Mouse (Mus musculus) kidney, embryonic 14.5 days (tissue): Measurements from ENCODE around the gene Hoxa13. TPM values are rescaled to one million over a fixed set of nuclear protein-coding genes. Genes with fewer than 3 reads are reported as not detected.

Experiments used
- ATAC-seq: fragments of 200-750 bp; cut with Nextera tagmentation; 2 replicates; pipeline ENCODE4 v1.8.0; 2017; ENCODE audit warnings: moderate number of reproducible peaks, mild to moderate bottlenecking, moderate TSS enrichment, moderate library complexity; ENCODE audit not compliant: low FRiP score, low TSS enrichment
- H3K27ac ChIP-seq: fragments of 300-500 bp; sonication (generic); 2 replicates; pipeline ENCODE4 v1.5.1; 2014; ENCODE audit warnings: low read depth, mild to moderate bottlenecking, low read length, moderate library complexity, mixed read lengths
- H3K27me3 ChIP-seq: fragments of 300-500 bp; sonication (generic); 2 replicates; pipeline ENCODE4 v1.6.1; 2014; ENCODE audit warnings: mild to moderate bottlenecking, low read length; ENCODE audit not compliant: control insufficient read depth, insufficient read depth
- H3K36me3 ChIP-seq: fragments of 300-500 bp; sonication (generic); 2 replicates; pipeline ENCODE4 v1.6.1; 2014; ENCODE audit warnings: low read length, mixed read lengths; ENCODE audit not compliant: control insufficient read depth, insufficient read depth
- H3K4me1 ChIP-seq: fragments of 300-500 bp; sonication (generic); 2 replicates; pipeline ENCODE4 v1.6.1; 2014; ENCODE audit warnings: low read length, mixed read lengths; ENCODE audit not compliant: control insufficient read depth, insufficient read depth
- H3K4me2 ChIP-seq: fragments of 300-500 bp; sonication (generic); replicated peaks from 2 replicates; pipeline ENCODE4 v1.6.1; 2014; ENCODE audit warnings: low read depth, mild to moderate bottlenecking, low read length
- H3K4me3 ChIP-seq: fragments of 300-500 bp; sonication (generic); 2 replicates; pipeline ENCODE4 v1.5.1; 2014; ENCODE audit warnings: mild to moderate bottlenecking, low read length
- H3K9ac ChIP-seq: fragments of 300-500 bp; sonication (generic); 2 replicates; pipeline ENCODE4 v1.6.1; 2014; ENCODE audit warnings: low read depth, mild to moderate bottlenecking, low read length, moderate library complexity
- H3K9me3 ChIP-seq: fragments of 300-500 bp; sonication (generic); 2 replicates; pipeline ENCODE4 v1.6.1; 2016; ENCODE audit warnings: low read length; ENCODE audit not compliant: control insufficient read depth
- WGBS: fragments of 180-500 bp; shearing (Covaris S2); extraction: QIAGEN DNeasy Blood & Tissue Kit; methylation state at CpG from one replicate; pipeline ENCODE4 v1.1.7; 2014; 5-methylcytosine and 5-hydroxymethylcytosine counted together
- polyA plus RNA-seq: library from polyadenylated mRNA; unstranded; fragments of >200 nt; fragmentation: Nextera tagmentation; extraction: Ambion mirVana; gene quantifications from 2 replicates; pipeline ENCODE4 v1.2.1, GENCODE M21; 2014

Gene Hoxa13
- polyA plus RNA-seq, 1 experiment from 2014 or later: not detected

DNA sequence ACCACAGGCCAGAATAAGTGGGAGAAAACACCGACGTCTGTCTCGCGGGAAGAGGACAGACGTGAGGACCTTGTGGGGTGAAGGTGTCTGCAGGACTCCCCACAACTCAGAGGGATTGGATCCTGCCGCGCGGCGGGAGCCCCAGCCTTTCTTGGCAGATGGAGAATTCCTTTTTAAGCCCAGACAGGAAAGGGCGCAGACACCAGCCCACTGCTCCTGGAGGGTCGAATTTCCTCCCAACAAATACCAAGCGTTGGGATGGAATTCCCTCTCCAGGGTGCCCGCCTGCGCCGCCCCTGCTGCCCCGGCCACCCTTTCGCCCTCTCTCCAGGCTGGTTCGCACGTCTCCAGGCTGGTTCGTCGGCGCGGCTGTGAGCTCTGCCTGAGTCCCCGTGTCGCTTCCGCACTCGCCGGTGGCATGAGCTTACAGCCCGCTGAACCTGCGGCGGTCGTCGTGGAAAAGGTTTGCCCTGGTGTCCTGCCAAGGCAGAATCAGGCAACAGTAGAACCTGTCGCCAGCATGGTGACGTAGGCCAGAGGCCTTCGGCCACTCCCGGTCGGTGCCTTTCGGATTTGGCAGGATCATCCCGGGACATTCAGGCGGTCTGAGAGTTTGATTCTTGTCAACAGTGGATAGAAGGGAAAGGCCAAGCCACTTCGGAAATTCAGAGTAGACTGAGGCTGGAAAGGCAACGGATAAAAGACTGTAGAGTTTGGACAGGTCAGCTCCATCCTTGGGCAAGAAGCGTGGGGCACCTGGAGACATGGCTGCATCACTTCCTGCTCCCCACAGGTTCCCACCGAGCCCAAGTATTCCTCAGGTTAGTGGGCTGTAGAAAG lies 30.6 kb upstream of the Hoxa13 start:
- 2% methylated on average over 45 of the region's 45 CpGs for WGBS
- no peaks in the 10 kb centered on the region for H3K9me3 ChIP-seq
- H3K27ac ChIP-seq: no peak overlapping the region
- H3K4me3 ChIP-seq: peak overlapping the region; percentile 29
- no peak overlapping the region for H3K9ac ChIP-seq
- H3K4me2 ChIP-seq: peak overlapping the region; percentile 55
- no peaks in the 10 kb centered on the region for H3K36me3 ChIP-seq
- 0 out of 2 replicates have a peak, but pooled peaks cover 4% of the 10 kb centered on the region for H3K4me1 ChIP-seq
- peaks cover 38% of the 10 kb centered on the region for H3K27me3 ChIP-seq
- ATAC-seq: peak; percentile 55; the same call in 1 of the 2 replicates

DNA sequence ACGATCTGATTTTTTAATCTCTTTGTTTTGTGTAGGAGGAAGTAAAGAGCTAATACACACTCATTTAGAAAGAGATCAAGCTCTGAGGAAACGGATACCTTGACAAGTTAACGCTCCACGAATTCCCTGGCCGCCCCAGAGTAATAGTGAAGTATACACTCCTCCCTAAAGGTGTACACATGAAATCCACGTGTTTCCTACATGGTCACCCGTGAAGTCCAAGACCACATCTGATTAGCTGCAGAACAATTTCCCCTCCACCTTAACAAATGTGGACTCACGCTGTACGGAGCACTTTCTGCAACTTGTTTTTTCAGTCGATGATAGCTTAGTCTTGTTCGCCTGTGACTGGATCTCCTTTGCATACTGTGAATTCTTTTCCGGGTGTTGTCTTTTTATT lies 29.5 kb upstream of the Hoxa13 start:
- Histone ChIP-seq H3K27ac (no peak overlapping the region), H3K4me2 (no peak overlapping the region), H3K36me3 (no peaks in the 10 kb centered on the region), H3K4me3 (no peak overlapping the region), H3K9me3 (no peaks in the 10 kb centered on the region), H3K27me3 (peaks cover 38% of the 10 kb centered on the region), H3K9ac (no peak overlapping the region), H3K4me1 (0 out of 2 replicates have a peak, but pooled peaks cover 4% of the 10 kb centered on the region)
- ATAC-seq: no peak
- 8% methylated on average over 12 of the region's 12 CpGs for WGBS

DNA sequence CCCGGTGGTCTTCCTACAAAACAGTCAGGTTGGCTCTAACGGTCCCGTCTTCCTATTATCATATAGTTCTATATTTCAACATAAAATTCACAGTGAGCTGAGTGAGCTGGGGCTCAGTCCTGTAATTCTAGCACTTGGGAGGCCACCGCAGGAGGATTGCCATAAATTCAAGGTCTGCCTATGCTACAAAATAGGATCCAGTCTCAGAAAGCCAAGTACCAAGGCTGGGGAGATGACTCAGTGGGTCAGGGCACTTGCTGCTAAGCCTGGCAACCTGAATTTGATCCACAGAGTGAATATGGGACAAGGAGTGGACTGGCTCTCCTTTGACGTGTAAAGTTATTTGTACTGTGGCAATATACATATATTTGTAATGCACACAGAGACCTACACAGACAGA lies 23.2 kb upstream of the Hoxa13 start:
- Histone ChIP-seq H3K4me2 (no peak overlapping the region), H3K27me3 (0 out of 2 replicates have a peak, but pooled peaks cover 5% of the 10 kb centered on the region), H3K4me1 (no peaks in the 10 kb centered on the region), H3K4me3 (no peak overlapping the region), H3K27ac (no peak overlapping the region), H3K9ac (no peak overlapping the region), H3K9me3 (no peaks in the 10 kb centered on the region), H3K36me3 (no peaks in the 10 kb centered on the region)
- 69% methylated on average over 5 of the region's 5 CpGs for WGBS
- no peak for ATAC-seq

DNA sequence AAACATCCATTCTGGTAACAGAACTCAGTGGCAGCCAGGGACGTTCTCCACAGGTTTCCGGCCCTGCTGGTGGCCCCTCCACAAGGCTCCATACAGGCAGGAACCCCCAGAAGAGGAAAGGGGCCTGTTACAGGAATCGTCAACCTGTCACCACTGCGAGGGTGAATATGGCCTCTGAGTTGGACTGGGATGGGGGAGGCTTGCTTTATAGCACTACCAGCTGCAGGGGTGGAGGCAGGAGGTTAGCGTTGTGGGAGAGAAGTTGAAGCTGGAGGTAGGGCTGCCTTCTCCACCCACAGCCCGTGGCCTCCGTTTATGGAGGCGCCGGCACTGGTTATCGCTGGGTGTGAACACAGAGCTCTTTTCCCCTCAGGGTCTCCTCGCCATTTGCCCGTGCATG lies 20.4 kb upstream of the Hoxa13 start:
- Histone ChIP-seq H3K27ac (no peak overlapping the region), H3K36me3 (no peaks in the 10 kb centered on the region), H3K4me2 (no peak overlapping the region), H3K4me1 (no peaks in the 10 kb centered on the region), H3K4me3 (no peak overlapping the region), H3K9me3 (no peaks in the 10 kb centered on the region), H3K27me3 (peaks cover 19% of the 10 kb centered on the region), H3K9ac (no peak overlapping the region)
- no peak for ATAC-seq
- WGBS: 19% methylated on average over 12 of the region's 12 CpGs

DNA sequence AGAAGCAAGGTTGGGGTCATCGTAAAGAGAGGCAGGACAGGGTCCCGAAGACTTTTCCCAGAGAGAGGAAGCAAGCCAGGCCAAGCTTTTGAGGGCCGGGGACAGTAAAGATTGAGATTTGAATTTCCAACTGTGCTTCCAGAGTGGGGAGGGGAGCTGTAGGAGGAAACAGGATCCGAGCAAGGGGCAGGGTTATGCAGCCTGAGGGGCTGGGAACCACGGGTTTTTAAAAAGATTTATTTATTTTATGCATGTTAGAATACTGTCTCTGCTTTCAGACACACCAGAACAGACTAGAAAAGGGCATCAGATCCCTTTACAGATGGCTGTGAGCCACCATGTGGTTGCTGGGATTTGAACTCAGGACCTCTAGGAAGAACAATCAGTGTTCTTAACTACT lies 16.2 kb upstream of the Hoxa13 start:
- no peak overlapping the region for H3K27ac ChIP-seq
- no peak for ATAC-seq
- WGBS: 6% methylated on average over 5 of the region's 5 CpGs
- H3K27me3 ChIP-seq: peaks cover 50% of the 10 kb centered on the region
- no peaks in the 10 kb centered on the region for H3K36me3 ChIP-seq
- H3K4me1 ChIP-seq: no peaks in the 10 kb centered on the region
- H3K4me2 ChIP-seq: no peak overlapping the region
- H3K9ac ChIP-seq: no peak overlapping the region
- H3K9me3 ChIP-seq: no peaks in the 10 kb centered on the region
- H3K4me3 ChIP-seq: no peak overlapping the region

DNA sequence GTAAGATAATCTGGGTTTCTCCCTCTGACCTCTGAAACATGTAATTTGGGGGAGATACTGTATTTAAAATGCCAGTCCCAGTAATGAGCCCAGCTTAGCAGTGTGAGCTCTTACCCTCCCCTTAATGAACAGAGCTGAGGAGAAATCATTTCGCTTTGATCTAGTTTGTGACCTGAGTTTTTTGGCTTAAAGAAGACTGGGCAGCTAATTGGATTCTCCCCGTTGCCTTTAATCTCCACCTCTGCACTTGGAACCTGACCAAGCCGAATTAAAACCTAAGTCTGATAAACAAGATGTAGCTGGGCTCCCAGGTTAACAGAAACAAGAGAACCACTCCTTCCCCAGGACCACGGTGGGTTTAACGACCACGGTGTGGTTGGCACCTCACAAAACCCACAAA lies 15.7 kb upstream of the Hoxa13 start:
- no peak for ATAC-seq
- 2% methylated on average over 6 of the region's 6 CpGs for WGBS
- Histone ChIP-seq H3K4me1 (no peaks in the 10 kb centered on the region), H3K27ac (no peak overlapping the region), H3K4me2 (no peak overlapping the region), H3K27me3 (peaks cover 55% of the 10 kb centered on the region), H3K9ac (no peak overlapping the region), H3K4me3 (no peak overlapping the region), H3K36me3 (no peaks in the 10 kb centered on the region), H3K9me3 (no peaks in the 10 kb centered on the region)

DNA sequence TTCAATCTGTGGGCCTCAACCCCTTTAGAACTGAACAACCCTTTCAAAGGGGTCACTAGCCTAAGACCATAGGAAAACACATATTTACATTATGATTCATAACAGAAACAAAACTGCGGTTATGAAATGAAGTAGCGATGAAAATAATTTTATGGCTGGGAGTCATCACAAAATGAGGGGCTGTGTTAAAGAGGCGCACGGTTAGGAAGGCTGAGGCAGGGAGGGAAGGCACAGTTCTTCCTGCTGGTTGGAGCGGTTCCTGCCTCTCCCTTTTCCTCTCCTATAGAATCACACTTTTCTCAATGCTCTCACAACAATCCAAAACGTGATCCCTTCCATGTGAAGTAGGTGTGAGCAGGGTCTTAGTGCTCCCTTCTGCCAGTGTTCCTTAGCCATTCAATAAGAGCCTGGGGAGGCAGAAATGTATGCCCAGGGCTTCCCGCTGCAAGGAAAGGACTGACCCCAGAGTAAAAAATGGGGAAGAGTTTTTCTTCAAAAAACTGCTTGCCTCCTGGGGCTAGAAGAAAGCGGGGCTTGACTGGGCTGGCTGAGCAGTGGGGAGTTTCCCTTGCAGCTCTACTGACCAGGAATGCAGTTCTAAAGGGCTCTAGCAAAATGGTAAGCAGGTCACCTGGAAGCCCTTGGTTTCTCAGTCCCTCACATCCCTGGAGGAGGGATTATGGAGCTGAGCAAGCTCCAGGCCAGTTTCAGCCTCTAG lies 15.0 kb upstream of the Hoxa13 start:
- no peak overlapping the region for H3K4me3 ChIP-seq
- no peak overlapping the region for H3K27ac ChIP-seq
- ATAC-seq: no peak
- H3K9me3 ChIP-seq: no peaks in the 10 kb centered on the region
- H3K9ac ChIP-seq: no peak overlapping the region
- no peaks in the 10 kb centered on the region for H3K36me3 ChIP-seq
- no peaks in the 10 kb centered on the region for H3K4me1 ChIP-seq
- 9% methylated on average over 8 of the region's 8 CpGs for WGBS
- H3K27me3 ChIP-seq: peaks cover 62% of the 10 kb centered on the region
- no peak overlapping the region for H3K4me2 ChIP-seq

DNA sequence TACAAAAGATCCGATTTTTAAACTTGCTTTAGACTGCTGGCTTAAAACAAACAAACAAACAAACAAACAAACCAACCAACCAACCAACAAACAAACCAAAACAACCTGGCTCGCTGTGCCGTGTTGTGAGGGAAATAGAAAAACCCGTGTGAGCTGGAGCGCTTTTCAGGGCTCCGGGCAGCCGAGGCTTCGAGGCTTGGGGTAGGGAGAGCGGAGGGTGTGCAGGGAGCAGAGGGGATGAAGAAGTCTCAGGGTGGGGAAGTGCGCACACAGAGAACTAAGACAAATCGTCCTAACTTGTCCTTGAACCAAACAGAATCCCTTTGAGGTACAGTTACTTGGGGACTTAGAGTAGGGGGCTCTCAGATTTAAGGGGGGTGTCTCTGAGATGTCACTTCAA lies 13.9 kb upstream of the Hoxa13 start:
- no peak overlapping the region for H3K27ac ChIP-seq
- WGBS: 4% methylated on average over 11 of the region's 11 CpGs
- H3K4me1 ChIP-seq: no peaks in the 10 kb centered on the region

More for the DNA sequence above, 13.9 kb upstream of the Hoxa13 start:
- ATAC-seq: no peak
- H3K4me3 ChIP-seq: no peak overlapping the region
- no peaks in the 10 kb centered on the region for H3K36me3 ChIP-seq
- peaks cover 73% of the 10 kb centered on the region for H3K27me3 ChIP-seq
- H3K9me3 ChIP-seq: no peaks in the 10 kb centered on the region
- no peak overlapping the region for H3K9ac ChIP-seq
- H3K4me2 ChIP-seq: no peak overlapping the region
